Comparison of ENCODE assay signal across 19 mouse cellular contexts in the genomic region with DNA sequence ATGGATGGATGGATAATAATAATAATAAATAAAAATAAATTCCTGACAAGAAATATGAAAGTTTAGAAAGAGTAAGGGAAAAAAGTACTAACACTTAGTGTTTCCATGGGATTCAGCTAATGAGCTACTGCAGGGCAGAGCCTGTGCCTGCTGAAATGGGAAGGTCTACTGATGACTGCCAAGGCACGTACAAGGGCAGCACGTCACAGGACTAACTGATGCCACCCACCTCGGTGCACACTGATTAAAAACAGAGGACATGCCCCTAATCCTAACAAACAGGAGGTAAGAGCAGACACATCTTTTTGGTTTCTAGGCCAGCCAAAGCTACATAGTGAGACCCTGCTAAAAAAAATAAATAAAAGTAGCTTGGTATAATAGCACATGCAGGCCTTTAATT. TPM values are rescaled to one million over a fixed set of nuclear protein-coding genes. Genes with fewer than 3 reads are reported as not detected.
"Had no signal": no experiment of that assay in that cellular context is flagged by ENCODE, and none has a peak within 500 bp of the region (broad histone marks: within the 10 kb centered on the region; RNA-seq: fewer than 3 reads in every experiment).

No protein-coding gene starts in this region.

- H3K4me2 ChIP-seq: neural tube, embryonic 13.5 days; neural tube, embryonic 15.5 days; stomach, embryonic 15.5 days had no signal

- H3K27ac ChIP-seq: neural tube, embryonic 13.5 days; neural tube, embryonic 15.5 days; stomach, embryonic 15.5 days; stomach, postnatal 0 days had no signal

- H3K4me1 ChIP-seq: neural tube, embryonic 13.5 days; neural tube, embryonic 15.5 days; stomach, embryonic 15.5 days had no signal

- H3K27me3 ChIP-seq: neural tube, embryonic 13.5 days; neural tube, embryonic 15.5 days; stomach, embryonic 15.5 days had no signal

- H3K9me3 ChIP-seq: neural tube, embryonic 13.5 days; neural tube, embryonic 15.5 days; stomach, embryonic 15.5 days had no signal

- H3K9ac ChIP-seq: neural tube, embryonic 13.5 days; neural tube, embryonic 15.5 days; stomach, embryonic 15.5 days had no signal

- DNase-seq: retina, postnatal 1 day; right cerebral cortex, adult 18-20 months; right cerebral cortex, postnatal 14 days; right cerebral cortex, postnatal 25 days; right cerebral cortex, postnatal 4 days; spleen, adult 18-20 months; thymus, adult 18-20 months; thymus, adult 2 months; thymus, postnatal 14 days; thymus, postnatal 25 days; thymus, postnatal 36 days; thymus, postnatal 4 days had no signal

- H3K4me3 ChIP-seq: neural tube, embryonic 13.5 days; neural tube, embryonic 15.5 days; stomach, embryonic 15.5 days had no signal

RNA-seq across cellular contexts. Expression of gene Jakmip3, which starts 56.8 kb away (rescaled TPM):
- total RNA-seq: neutrophil, adult 5-6 weeks had no signal
- polyA plus RNA-seq: small intestine, adult 2 months; thymus, postnatal 0 days had no signal
